Mouse (Mus musculus): ENCODE results near the gene Suco. TPM values are rescaled to one million over a fixed set of nuclear protein-coding genes. Genes with fewer than 3 reads are reported as not detected.
A peak's percentile ranks its signal among the peaks of the same experiment; 100 is the strongest.

The Suco gene
- polyA plus RNA-seq, 1 experiment = 3.8 TPM

DNA sequence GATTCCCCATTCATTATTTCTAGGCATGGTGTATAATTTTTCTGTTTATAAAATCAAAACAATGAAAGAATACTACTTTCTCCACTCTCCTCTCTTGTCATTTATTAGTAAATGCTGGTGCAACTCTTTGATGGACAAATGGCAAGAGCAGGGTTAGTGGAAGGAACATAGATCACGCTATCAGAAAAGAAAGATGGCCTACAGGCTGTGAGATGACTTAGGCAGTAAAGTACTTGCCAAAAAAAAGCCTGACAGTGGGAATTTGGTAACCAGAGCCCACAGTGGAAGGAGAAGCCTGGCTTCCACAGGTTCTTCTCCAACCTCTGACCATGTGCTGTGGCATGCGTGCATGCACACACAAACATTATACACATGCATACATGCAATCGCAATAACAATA is 18.5 kb upstream of the Suco start:
- no peak overlapping the region for H3K4me3 ChIP-seq (replicated peaks; ENCODE audit: extremely low read depth, low read depth, low read length)
- DNase-seq = no peak
- WGBS = 95% methylated on average over 3 of the region's 3 CpGs
- H3K4me1 ChIP-seq (ENCODE audit: control insufficient read depth, insufficient read depth, low read length) = no peaks in the 10 kb centered on the region
- no peak for TF ChIP-seq POLR2A (IDR thresholded peaks at IDR 0.05; ENCODE audit: borderline replicate concordance, extremely low read depth, low read depth, low read length)
- TF ChIP-seq CTCF (IDR thresholded peaks at IDR 0.05; ENCODE audit: insufficient read depth, low read length) = no peak

DNA sequence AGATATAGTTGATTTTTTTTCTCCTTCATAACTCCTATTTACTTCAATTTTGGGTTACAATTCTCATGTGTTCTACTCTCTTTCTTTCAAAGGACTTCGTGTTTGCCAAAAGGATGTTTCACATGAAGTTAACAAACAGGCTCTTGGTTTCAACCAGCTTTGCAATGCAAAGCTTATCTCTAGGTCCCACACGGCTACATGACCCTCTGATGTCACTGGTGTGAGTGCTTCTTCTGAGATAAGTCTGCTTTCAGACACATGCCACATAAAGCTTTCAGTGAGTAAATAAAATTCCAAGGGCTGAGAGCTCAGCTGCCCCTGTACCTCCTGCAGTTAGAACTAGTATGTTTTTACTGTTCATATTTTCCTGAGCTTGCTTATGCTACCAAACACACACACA is 18.1 kb upstream of the Suco start:
- WGBS = 22% methylated on average over 2 of the region's 2 CpGs
- no peak for TF ChIP-seq POLR2A (IDR thresholded peaks at IDR 0.05; ENCODE audit: borderline replicate concordance, extremely low read depth, low read depth, low read length)
- TF ChIP-seq CTCF (IDR thresholded peaks at IDR 0.05; ENCODE audit: insufficient read depth, low read length) = no peak

DNA sequence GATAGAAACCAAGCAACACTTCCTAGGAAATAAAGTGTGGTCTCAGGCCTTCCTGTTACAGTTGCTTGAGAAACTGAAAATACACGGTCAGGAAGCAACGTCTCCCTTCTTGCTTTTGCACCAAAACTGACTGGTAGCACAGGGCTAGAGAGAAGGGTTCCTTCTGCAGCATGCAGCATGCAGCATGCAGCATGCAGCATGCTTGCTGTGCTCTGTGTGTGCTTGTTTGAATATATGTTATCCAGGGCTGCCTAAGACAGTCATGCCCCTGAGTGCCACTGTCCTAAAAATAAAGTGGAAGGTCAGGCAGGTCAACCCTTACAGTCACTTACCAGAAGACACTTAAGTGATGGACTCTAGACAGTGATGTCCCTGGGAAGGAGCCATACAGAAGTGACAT is 17.6 kb upstream of the Suco start:
- H3K4me1 ChIP-seq (ENCODE audit: control insufficient read depth, insufficient read depth, low read length) = no peaks in the 10 kb centered on the region
- DNase-seq = no peak
- 30% methylated on average over 2 of the region's 2 CpGs for WGBS
- H3K4me3 ChIP-seq (replicated peaks; ENCODE audit: extremely low read depth, low read depth, low read length) = no peak overlapping the region
- TF ChIP-seq CTCF (IDR thresholded peaks at IDR 0.05; ENCODE audit: insufficient read depth, low read length) (no peak), POLR2A (IDR thresholded peaks at IDR 0.05; ENCODE audit: borderline replicate concordance, extremely low read depth, low read depth, low read length) (no peak)

More for the DNA sequence above, 18.1 kb upstream of the Suco start:
- DNase-seq = no peak
- no peak overlapping the region for H3K4me3 ChIP-seq (replicated peaks; ENCODE audit: extremely low read depth, low read depth, low read length)
- H3K4me1 ChIP-seq (ENCODE audit: control insufficient read depth, insufficient read depth, low read length) = no peaks in the 10 kb centered on the region

DNA sequence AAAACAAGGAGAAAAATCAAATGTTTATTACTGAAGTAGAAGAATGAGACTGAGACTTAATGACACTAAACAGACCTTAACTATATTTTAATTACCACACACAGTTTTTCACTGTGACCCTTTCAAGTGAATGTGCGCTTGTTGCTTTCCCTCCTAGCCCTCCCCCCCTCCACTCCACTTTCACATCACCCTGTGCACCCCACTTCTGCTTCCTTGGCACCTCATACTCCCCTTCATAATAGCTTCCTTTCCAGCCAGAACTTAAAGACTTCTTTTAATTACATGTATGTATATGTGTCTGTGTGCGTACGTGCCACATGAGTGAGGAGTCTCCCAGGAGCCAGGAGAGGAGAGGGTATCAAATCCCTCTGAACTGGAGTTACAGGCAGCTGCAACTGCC is 12.3 kb upstream of the Suco start:
- TF ChIP-seq POLR2A (IDR thresholded peaks at IDR 0.05; ENCODE audit: borderline replicate concordance, extremely low read depth, low read depth, low read length) = no peak
- TF ChIP-seq CTCF (IDR thresholded peaks at IDR 0.05; ENCODE audit: insufficient read depth, low read length) = no peak
- WGBS = 95% methylated on average over 3 of the region's 3 CpGs
- no peak overlapping the region for H3K4me3 ChIP-seq (replicated peaks; ENCODE audit: extremely low read depth, low read depth, low read length)
- no peak for DNase-seq
- H3K4me1 ChIP-seq (ENCODE audit: control insufficient read depth, insufficient read depth, low read length) = no peaks in the 10 kb centered on the region

GRCm38 (mm10) chr1:161887679-161888260 is 11.3 kb upstream of the Suco start:
- TF ChIP-seq CTCF (IDR thresholded peaks at IDR 0.05; ENCODE audit: insufficient read depth, low read length) = no peak
- TF ChIP-seq POLR2A (IDR thresholded peaks at IDR 0.05; ENCODE audit: borderline replicate concordance, extremely low read depth, low read depth, low read length) = no peak
- H3K4me1 ChIP-seq (ENCODE audit: control insufficient read depth, insufficient read depth, low read length) = no peaks in the 10 kb centered on the region
- DNase-seq = no peak
- WGBS = 87% methylated on average over 12 of the region's 12 CpGs
- H3K4me3 ChIP-seq (replicated peaks; ENCODE audit: extremely low read depth, low read depth, low read length) = no peak overlapping the region

GRCm38 (mm10) chr1:161885762-161886161 is 9.3 kb upstream of the Suco start:
- 63% methylated on average over 1 of the region's 1 CpGs for WGBS
- no peak for TF ChIP-seq POLR2A (IDR thresholded peaks at IDR 0.05; ENCODE audit: borderline replicate concordance, extremely low read depth, low read depth, low read length)
- no peak for TF ChIP-seq CTCF (IDR thresholded peaks at IDR 0.05; ENCODE audit: insufficient read depth, low read length)

DNA sequence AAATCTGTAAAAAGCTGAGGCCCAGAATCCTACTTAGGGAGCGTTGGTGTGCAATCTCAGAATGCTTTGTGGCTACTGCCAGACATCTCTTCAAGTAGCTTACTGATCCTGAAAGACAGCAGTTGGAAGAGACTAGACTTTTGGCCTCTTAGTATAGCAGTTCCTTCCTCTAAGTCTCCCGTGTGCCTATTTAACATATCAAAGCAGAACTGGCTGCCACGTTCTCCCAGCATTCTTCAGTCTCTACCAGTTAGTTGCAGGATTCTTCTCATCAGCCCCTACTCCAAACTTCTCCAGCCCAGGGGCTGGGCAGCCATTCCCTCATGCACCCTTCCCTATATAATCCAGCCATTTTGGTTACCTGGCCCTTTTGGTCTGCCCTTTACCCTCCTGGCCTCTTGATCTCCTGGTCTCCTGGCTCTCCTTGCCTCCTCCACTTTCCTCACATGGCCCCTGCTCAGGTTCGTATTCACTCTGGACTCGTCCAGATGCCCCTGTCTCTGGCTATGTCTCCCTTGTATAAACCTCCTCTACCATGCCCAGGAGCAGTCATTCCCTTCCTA is 1.2 kb upstream of the Suco start:
- Histone ChIP-seq H3K4me1 (ENCODE audit: control insufficient read depth, insufficient read depth, low read length) (peaks cover 6% of the 10 kb centered on the region; the same call in 1 of the 2 replicates), H3K4me3 (replicated peaks; ENCODE audit: extremely low read depth, low read depth, low read length) (peak overlapping the region; percentile 55)
- 22% methylated on average over 5 of the region's 5 CpGs for WGBS
- DNase-seq = no peak
- TF ChIP-seq POLR2A (IDR thresholded peaks at IDR 0.05; ENCODE audit: borderline replicate concordance, extremely low read depth, low read depth, low read length) (no peak), CTCF (IDR thresholded peaks at IDR 0.05; ENCODE audit: insufficient read depth, low read length) (no peak)

More at GRCm38 (mm10) chr1:161885762-161886161, 9.3 kb upstream of the Suco start:
- no peak for DNase-seq
- H3K4me3 ChIP-seq (replicated peaks; ENCODE audit: extremely low read depth, low read depth, low read length) = no peak overlapping the region
- H3K4me1 ChIP-seq (ENCODE audit: control insufficient read depth, insufficient read depth, low read length) = no peaks in the 10 kb centered on the region

- 1% methylated on average over 34 of the region's 34 CpGs for WGBS
- H3K4me3 ChIP-seq (replicated peaks; ENCODE audit: extremely low read depth, low read depth, low read length) = peak overlapping the region; percentile 92
- TF ChIP-seq POLR2A (IDR thresholded peaks at IDR 0.05; ENCODE audit: borderline replicate concordance, extremely low read depth, low read depth, low read length) = no peak
- no peak for TF ChIP-seq CTCF (IDR thresholded peaks at IDR 0.05; ENCODE audit: insufficient read depth, low read length)
- H3K4me1 ChIP-seq (ENCODE audit: control insufficient read depth, insufficient read depth, low read length) = peaks cover 6% of the 10 kb centered on the region; the same call in 1 of the 2 replicates
- DNase-seq = no peak
These were observed 553 bp downstream of the Suco start for GRCm38 (mm10) chr1:161875706-161876552.

DNA sequence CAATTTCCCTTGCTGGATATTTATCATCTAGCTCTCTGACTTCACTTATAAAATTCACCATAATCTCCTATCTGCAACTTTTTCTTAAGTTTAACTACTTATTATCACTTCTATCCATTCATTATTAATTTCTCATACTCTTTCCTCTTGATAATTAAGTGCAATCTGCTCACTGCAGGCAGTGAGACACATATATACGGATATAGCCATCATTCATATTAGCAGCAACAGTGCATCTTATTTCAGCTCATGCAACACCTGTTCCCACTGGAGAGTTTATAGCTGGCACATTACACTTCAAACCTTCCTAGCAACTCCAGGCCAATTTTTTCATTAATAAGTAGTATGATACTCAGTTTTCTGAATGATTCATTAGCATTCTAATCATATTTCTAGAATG is 7.1 kb downstream of the Suco start:
- TF ChIP-seq POLR2A (IDR thresholded peaks at IDR 0.05; ENCODE audit: borderline replicate concordance, extremely low read depth, low read depth, low read length) (no peak), CTCF (IDR thresholded peaks at IDR 0.05; ENCODE audit: insufficient read depth, low read length) (no peak)

More for the DNA sequence above, 7.1 kb downstream of the Suco start:
- no peak for DNase-seq
- WGBS = 58% methylated on average over 1 of the region's 1 CpGs
- H3K4me3 ChIP-seq (replicated peaks; ENCODE audit: extremely low read depth, low read depth, low read length) = no peak overlapping the region
- H3K4me1 ChIP-seq (ENCODE audit: control insufficient read depth, insufficient read depth, low read length) = no peaks in the 10 kb centered on the region; the same call in 1 of the 2 replicates
